Mouse (Mus musculus) midbrain, embryonic 14.5 days (tissue): ENCODE measurements around the gene Bcl7c. TPM values are rescaled to one million over a fixed set of nuclear protein-coding genes. Genes with fewer than 3 reads are reported as not detected.
"Not testable (repeated sequence)": the region's sequence is repeated elsewhere in the genome, so short reads cannot be mapped to it uniquely, and the experiment has no call there.

Experiments used
- ATAC-seq: fragments of 200-750 bp; cut with Nextera tagmentation; 2 replicates; pipeline ENCODE4 v1.8.0; 2017; ENCODE audit warnings: moderate number of reproducible peaks, moderate library complexity; ENCODE audit not compliant: low FRiP score, low TSS enrichment
- DNase-seq: peaks from one replicate; pipeline ENCODE4 v3.0.0-alpha.2; 2015
- H3K27ac ChIP-seq: fragments of 300-500 bp; sonication (generic); replicated peaks from 2 replicates; pipeline ENCODE4 v1.5.1; 2014; ENCODE audit warnings: mild to moderate bottlenecking, low read depth, low read length, moderate library complexity
- H3K27me3 ChIP-seq: fragments of 300-500 bp; sonication (generic); 2 replicates; pipeline ENCODE4 v1.6.1; 2014; ENCODE audit warnings: low read length, control low read depth, mixed read lengths; ENCODE audit not compliant: control insufficient read depth, insufficient read depth
- H3K36me3 ChIP-seq: fragments of 300-500 bp; sonication (generic); 2 replicates; pipeline ENCODE4 v1.6.1; 2014; ENCODE audit warnings: low read length, control low read depth; ENCODE audit not compliant: control insufficient read depth, insufficient read depth
- H3K4me1 ChIP-seq: fragments of 300-500 bp; sonication (generic); 2 replicates; pipeline ENCODE4 v1.6.1; 2014; ENCODE audit warnings: mild to moderate bottlenecking, antibody characterized with exemption, low read length, control low read depth; ENCODE audit not compliant: control insufficient read depth, insufficient read depth
- H3K4me2 ChIP-seq: fragments of 300-500 bp; sonication (generic); 2 replicates; pipeline ENCODE4 v1.6.1; 2014; ENCODE audit warnings: mild to moderate bottlenecking, low read length, moderate library complexity
- H3K4me3 ChIP-seq: fragments of 300-500 bp; sonication (generic); replicated peaks from 2 replicates; pipeline ENCODE4 v1.5.1; 2014; ENCODE audit warnings: low read depth, low read length
- H3K9ac ChIP-seq: fragments of 300-500 bp; sonication (generic); replicated peaks from 2 replicates; pipeline ENCODE4 v1.6.1; 2014; ENCODE audit warnings: mild to moderate bottlenecking, low read length, moderate library complexity
- H3K9me3 ChIP-seq: fragments of 300-500 bp; sonication (generic); 2 replicates; pipeline ENCODE4 v1.6.1; 2016; ENCODE audit warnings: low read length, control low read depth, mixed read lengths; ENCODE audit not compliant: control insufficient read depth
- WGBS: fragments of 180-500 bp; shearing (Covaris S2); extraction: QIAGEN DNeasy Blood & Tissue Kit; methylation state at CpG from one replicate; pipeline ENCODE4 v1.1.7; 2014; 5-methylcytosine and 5-hydroxymethylcytosine counted together
- polyA plus RNA-seq: library from polyadenylated mRNA; unstranded; fragments of >200 nt; fragmentation: Nextera tagmentation; extraction: Ambion mirVana; gene quantifications from 2 replicates; pipeline ENCODE4 v1.2.1, GENCODE M21; 2014

The Bcl7c gene
- polyA plus RNA-seq, 1 experiment from 2014 or later = 54.0 TPM

DNA sequence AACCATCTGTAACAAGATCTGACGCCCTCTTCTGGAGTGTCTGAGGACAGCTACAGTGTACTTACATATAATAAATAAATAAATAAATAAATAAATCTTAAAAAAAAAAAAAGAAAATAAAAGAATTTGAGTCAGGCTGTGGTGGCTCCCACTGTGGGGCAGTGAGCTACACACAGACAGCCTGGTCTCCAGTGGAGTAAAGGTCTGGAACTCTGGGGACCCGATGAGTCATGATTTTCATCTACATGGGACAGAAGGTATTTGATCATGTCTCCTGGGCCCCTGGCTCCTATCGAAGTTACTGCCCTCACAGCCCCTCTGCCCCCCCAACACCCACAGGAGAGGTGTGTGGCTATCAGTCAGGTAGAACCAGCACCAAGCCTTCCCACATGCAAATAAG is 57.1 kb downstream of the Bcl7c start:
- Histone ChIP-seq H3K27ac (no peak overlapping the region), H3K27me3 (no peaks in the 10 kb centered on the region), H3K4me1 (no peaks in the 10 kb centered on the region), H3K36me3 (no peaks in the 10 kb centered on the region), H3K9ac (no peak overlapping the region), H3K9me3 (no peaks in the 10 kb centered on the region), H3K4me2 (peak overlapping the region; percentile 21; the same call in 1 of the 2 replicates), H3K4me3 (no peak overlapping the region)
- DNase-seq = no peak
- no peak for ATAC-seq
- WGBS = 77% methylated on average over 2 of the region's 3 CpGs

DNA sequence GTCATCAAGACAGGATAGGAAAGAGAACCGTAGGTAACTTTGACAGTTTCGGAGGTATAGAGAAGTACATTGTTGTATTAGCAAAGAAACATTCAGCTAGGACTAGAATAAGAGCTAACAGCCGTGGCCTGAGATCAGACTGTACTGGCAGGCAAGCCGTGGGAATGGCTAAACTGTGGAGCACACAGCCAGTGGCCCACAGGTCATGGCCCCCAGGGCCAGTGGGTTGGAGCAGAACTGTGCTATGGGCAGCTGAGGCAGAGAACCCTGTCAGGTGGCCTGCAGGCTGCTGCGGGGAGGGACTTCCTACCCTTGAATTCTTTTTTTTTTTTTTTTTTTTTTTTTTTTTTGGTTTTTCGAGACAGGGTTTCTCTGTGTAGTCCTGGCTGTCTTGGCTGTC is 59.5 kb downstream of the Bcl7c start:
- no peak overlapping the region for H3K4me2 ChIP-seq
- no peak overlapping the region for H3K4me3 ChIP-seq
- H3K27ac ChIP-seq = no peak overlapping the region
- no peak overlapping the region for H3K9ac ChIP-seq
- DNase-seq = no peak
- no peaks in the 10 kb centered on the region for H3K9me3 ChIP-seq
- no peaks in the 10 kb centered on the region for H3K27me3 ChIP-seq
- no peaks in the 10 kb centered on the region for H3K4me1 ChIP-seq
- 89% methylated on average over 5 of the region's 6 CpGs for WGBS
- H3K36me3 ChIP-seq = no peaks in the 10 kb centered on the region
- no peak for ATAC-seq

DNA sequence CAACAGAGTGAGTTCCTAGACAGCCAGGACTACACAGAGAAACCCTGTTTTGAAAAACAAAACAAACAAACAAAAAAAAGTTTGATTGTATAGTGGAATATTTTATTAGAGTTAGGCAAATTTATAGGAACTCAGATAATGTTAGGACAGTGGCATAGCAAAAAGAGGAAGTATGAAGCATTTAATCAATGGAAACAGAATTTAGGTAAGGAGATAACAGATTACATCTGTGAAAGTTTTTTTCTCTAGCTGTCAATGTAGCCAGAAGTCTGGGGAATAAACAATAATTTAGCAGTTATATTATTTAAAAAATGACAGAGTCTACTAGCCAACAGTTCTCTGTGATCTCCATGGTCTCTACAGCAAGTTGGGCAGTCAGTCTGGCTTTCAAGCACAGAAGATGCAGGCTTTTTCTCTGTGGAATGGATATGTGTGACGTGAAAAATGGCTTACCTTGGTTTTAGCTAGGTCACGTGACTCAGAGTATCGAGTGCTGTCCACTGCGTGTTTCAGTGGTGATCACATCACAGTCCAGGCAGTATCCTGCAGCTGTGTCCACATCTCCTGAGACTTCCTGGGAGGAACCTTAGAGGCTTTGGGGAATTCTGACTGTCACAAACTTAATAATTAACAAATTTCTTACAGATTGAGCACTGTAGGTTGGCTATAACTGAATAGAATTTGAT is 60.1 kb downstream of the Bcl7c start:
- Histone ChIP-seq H3K4me3 (no peak overlapping the region), H3K27ac (no peak overlapping the region), H3K9me3 (no peaks in the 10 kb centered on the region), H3K4me1 (no peaks in the 10 kb centered on the region), H3K36me3 (no peaks in the 10 kb centered on the region), H3K27me3 (no peaks in the 10 kb centered on the region), H3K9ac (no peak overlapping the region), H3K4me2 (no peak overlapping the region)
- DNase-seq (no peak), ATAC-seq (no peak)
- WGBS = 83% methylated on average over 4 of the region's 4 CpGs

DNA sequence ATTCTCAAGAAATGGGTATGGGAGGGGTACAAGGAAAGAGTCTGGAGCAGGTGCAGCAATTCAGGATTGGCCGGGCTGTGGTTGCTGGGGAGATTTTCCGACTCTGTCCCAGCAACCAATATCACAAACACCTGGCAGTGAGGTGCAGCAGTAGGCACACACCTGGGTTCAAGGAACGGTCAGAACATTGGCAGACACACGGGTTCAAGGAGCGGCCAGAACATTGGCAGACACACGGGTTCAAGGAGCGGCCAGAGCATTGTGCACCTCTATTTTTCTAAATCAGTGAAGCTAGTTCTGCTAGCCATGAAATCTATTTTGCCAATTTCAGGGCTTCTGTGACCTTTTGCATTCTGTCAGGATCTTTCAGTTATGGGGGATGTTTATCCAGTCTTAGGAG is 61.2 kb downstream of the Bcl7c start:
- not testable (repeated sequence) for H3K4me2 ChIP-seq, DNase-seq, H3K27me3 ChIP-seq, H3K9me3 ChIP-seq, H3K27ac ChIP-seq, H3K4me1 ChIP-seq, H3K36me3 ChIP-seq, H3K9ac ChIP-seq, ATAC-seq, H3K4me3 ChIP-seq
- whole genome bisulfite sequencing = 91% methylated on average over 7 of the region's 7 CpGs

DNA sequence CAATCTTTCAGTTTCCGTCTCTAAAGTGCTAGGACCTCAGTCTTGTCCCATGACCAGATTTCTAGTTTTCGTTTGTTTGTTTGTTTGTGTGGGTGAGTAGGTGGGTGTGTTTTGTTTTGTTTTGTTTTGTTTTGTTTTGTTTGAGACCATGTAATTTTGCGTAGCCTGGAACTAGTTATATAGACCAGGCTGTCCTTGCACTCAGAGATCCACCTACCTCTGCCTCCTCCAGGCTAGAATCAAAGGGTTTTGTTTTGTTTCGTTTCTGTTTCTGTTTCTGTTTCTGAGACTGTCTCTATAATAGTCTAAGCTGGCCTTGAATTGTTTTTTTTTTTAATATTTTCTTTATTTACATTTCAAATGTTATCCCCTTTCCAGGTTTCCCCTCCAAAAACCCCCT is 62.4 kb downstream of the Bcl7c start:
- ATAC-seq = no peak
- Histone ChIP-seq H3K9ac (no peak overlapping the region), H3K4me2 (no peak overlapping the region)

DNA sequence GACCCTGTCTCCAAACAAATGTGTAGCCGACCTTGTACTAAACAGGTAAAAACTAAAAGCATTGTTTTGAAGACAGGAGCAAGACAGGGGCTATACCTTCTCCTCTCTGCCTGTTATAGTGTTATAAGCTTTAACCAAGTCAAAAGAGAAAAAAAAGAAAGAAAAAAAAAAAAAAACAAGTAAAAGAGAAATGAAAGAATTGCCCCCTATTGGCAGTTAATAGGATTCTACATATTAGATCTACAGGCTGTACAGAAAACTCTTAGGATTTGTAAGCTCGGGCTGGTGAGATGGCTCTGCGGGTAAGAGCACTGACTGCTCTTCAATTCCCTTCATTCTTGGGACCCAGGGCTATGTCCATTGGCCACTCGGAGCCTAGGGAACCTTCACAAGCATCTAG is 66.5 kb downstream of the Bcl7c start:
- H3K4me1 ChIP-seq = peaks cover 4% of the 10 kb centered on the region; the same call in 1 of the 2 replicates
- H3K9me3 ChIP-seq = no peaks in the 10 kb centered on the region
- no peak overlapping the region for H3K4me2 ChIP-seq
- no peak for ATAC-seq
- no peaks in the 10 kb centered on the region for H3K36me3 ChIP-seq
- H3K27me3 ChIP-seq = no peaks in the 10 kb centered on the region
- no peak overlapping the region for H3K9ac ChIP-seq
- no peak overlapping the region for H3K4me3 ChIP-seq
- no peak for DNase-seq
- no peak overlapping the region for H3K27ac ChIP-seq
- WGBS = 68% methylated on average over 4 of the region's 4 CpGs

More for the DNA sequence above, 62.4 kb downstream of the Bcl7c start:
- no peak overlapping the region for H3K4me3 ChIP-seq
- H3K27me3 ChIP-seq = no peaks in the 10 kb centered on the region
- no peaks in the 10 kb centered on the region for H3K9me3 ChIP-seq
- H3K27ac ChIP-seq = no peak overlapping the region
- H3K36me3 ChIP-seq = no peaks in the 10 kb centered on the region
- H3K4me1 ChIP-seq = no peaks in the 10 kb centered on the region
- DNase-seq = no peak
- WGBS = 88% methylated on average over 4 of the region's 4 CpGs

DNA sequence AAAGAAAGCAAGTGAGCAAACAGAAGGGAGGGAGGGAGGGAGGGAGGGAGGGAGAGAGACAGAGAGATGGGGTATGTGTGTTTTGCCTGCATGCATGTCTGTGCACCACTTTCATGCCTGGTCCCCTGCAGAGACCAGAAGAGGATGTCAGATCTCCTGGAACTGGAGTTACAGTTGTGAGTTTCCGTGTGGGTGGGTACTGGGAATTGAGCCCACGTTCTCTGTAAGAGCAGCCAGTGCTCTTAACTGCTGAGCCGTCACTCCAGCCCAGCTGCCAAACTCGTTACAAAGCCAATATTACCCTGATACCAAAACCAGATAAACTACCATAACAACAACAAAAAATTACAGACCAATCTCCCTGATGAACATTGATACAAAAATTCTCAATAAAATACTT is 67.5 kb downstream of the Bcl7c start:
- Histone ChIP-seq H3K4me2 (no peak overlapping the region), H3K36me3 (no peaks in the 10 kb centered on the region), H3K4me3 (no peak overlapping the region), H3K4me1 (peaks cover 5% of the 10 kb centered on the region; the same call in 1 of the 2 replicates), H3K9me3 (no peaks in the 10 kb centered on the region), H3K27me3 (no peaks in the 10 kb centered on the region), H3K9ac (no peak overlapping the region), H3K27ac (no peak overlapping the region)
- WGBS = 66% methylated on average over 4 of the region's 4 CpGs
- ATAC-seq (no peak), DNase-seq (no peak)

DNA sequence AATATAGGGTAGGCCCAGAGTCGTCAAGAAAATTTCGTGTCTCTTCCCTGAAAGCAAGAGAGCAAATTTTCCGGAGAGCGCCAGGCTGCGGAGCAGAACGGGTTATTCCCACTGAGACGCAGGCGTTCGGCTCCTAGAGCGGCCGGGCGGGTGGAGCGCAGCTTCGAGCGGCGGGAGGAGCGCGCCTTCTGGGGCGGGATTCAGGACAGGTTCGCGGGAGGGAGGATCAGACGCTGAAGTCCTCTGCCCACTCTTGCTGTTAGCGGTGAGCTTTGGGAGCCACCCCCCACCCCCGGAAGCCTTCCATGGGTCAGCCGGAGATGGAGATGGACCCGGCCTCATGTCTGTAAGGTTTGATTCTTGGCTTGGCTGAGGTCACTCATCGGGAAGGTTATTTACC is 71.8 kb downstream of the Bcl7c start:
- Histone ChIP-seq H3K27ac (no peak overlapping the region), H3K9ac (peak overlapping the region; percentile 66), H3K4me1 (peaks cover 5% of the 10 kb centered on the region; the same call in 1 of the 2 replicates), H3K27me3 (no peaks in the 10 kb centered on the region), H3K4me3 (peak overlapping the region; percentile 49), H3K36me3 (no peaks in the 10 kb centered on the region), H3K9me3 (no peaks in the 10 kb centered on the region), H3K4me2 (peak overlapping the region; percentile 61)
- under 1% methylated on average over 27 of the region's 27 CpGs for whole genome bisulfite sequencing
- ATAC-seq (no peak; the same call in 1 of the 2 replicates), DNase-seq (peak; percentile 90)

DNA sequence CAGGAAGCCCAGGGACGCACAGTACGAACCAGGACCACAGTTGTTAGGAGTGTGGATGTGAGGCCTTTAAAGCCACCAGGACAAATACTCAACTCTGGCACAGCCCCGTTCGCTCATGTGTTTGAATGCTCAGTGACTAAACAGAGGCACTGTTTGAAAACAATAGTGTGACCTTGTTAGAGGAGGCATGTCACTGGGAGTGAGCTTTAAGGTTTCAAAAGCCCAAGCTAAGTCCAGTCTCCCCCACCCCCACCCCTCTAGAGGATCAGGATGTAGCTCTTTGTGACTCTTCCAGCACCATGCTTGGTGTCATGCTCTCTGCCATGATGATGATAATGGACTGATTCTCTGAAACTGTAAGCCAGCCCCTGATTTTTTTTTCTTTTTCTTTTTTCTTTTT is 77.3 kb downstream of the Bcl7c start:
- WGBS = 70% methylated on average over 4 of the region's 4 CpGs
- no peaks in the 10 kb centered on the region for H3K27me3 ChIP-seq
- DNase-seq (no peak), ATAC-seq (no peak)
- no peak overlapping the region for H3K4me2 ChIP-seq
- H3K9ac ChIP-seq = no peak overlapping the region
- H3K27ac ChIP-seq = no peak overlapping the region
- H3K4me1 ChIP-seq = no peaks in the 10 kb centered on the region
- no peaks in the 10 kb centered on the region for H3K36me3 ChIP-seq
- H3K4me3 ChIP-seq = no peak overlapping the region
- H3K9me3 ChIP-seq = no peaks in the 10 kb centered on the region
